Mouse (Mus musculus) brain, embryonic 14.5 days (tissue): ENCODE data around the gene Capn7. TPM values are rescaled to one million over a fixed set of nuclear protein-coding genes. Genes with fewer than 3 reads are reported as not detected.
A peak's percentile ranks its signal among the peaks of the same experiment; 100 is the strongest.

Experiments used
- DNase-seq: peaks from one replicate; pipeline ENCODE4 v3.0.0-alpha.2; 2011; ENCODE audit warnings: low read depth
- CTCF ChIP-seq: fragments of 200-500 bp; IDR thresholded peaks from 2 replicates; pipeline ENCODE4 v1.5.1; 2012; ENCODE audit warnings: inconsistent platforms, mild to moderate bottlenecking, moderate library complexity, borderline replicate concordance; ENCODE audit not compliant: insufficient read depth, insufficient read length; ENCODE audit errors: extremely low read depth
- POLR2A ChIP-seq: fragments of 200-500 bp; IDR thresholded peaks from 2 replicates; pipeline ENCODE4 v1.6.1; 2012; ENCODE audit warnings: mild to moderate bottlenecking, inconsistent platforms, borderline replicate concordance; ENCODE audit not compliant: poor library complexity, insufficient read depth, insufficient read length, severe bottlenecking; ENCODE audit errors: extremely low read depth
- polyA plus RNA-seq: library from polyadenylated mRNA; depleted of rRNA; stranded (reverse); fragments of >200 nt; gene quantifications from 2 replicates; pipeline ENCODE4 v1.2.3, GENCODE M21; 2012

Capn7 gene
- polyA plus RNA-seq, 1 experiment = 67.7 TPM

DNA sequence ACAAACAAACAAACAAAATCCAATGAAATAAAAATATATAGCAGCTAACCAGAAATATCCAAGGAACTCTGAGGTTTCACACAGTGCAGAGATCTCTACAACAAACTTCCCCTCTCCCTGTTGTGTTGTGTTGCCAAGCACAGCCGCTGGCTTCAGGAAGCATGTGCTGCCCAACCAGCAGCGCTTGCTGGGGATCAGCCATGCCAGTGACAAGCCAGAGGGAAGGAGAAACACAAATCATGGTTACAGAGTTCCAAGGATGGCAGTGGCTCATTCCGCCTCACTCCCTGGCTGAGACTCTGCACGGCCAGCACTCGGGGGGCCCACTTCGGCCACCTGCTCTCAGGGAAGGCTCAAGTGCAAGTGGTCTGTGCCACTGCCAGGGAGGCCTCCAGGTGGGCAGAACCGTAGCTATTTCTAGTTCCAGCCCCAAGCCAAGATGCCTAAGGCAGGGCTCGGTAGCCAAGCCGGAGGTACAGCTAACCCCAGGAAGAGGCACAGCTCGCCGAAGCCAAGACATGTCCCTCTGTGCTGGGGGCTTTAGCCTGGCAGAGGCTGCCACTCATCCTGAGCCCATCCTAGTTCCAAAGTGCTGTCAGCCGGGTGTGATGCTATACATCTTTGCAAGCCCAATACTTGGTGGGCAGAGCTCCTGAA is 69.8 kb downstream of the Capn7 start:
- no peak for DNase-seq
- TF ChIP-seq CTCF = no peak
- TF ChIP-seq POLR2A = no peak

DNA sequence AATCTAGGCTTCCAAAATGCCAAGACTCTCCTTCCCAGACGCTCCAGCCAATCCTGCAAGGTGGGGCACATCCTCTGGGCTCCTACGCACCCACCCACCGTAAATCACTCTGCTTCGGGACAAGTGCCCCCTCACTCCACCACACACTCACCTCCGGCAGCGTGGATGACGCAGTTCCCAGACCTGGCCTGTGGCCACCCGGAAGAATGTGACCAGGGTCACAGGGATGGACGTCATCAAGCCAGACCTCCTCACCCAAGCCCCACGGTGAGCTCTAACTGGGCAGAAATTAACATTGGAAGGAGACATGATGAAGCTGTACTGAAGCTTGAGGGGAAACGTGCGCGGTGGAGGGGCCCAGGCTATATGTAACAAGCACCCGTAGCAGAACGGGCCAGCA is 70.8 kb downstream of the Capn7 start:
- no peak for DNase-seq
- TF ChIP-seq POLR2A (no peak), CTCF (no peak)

DNA sequence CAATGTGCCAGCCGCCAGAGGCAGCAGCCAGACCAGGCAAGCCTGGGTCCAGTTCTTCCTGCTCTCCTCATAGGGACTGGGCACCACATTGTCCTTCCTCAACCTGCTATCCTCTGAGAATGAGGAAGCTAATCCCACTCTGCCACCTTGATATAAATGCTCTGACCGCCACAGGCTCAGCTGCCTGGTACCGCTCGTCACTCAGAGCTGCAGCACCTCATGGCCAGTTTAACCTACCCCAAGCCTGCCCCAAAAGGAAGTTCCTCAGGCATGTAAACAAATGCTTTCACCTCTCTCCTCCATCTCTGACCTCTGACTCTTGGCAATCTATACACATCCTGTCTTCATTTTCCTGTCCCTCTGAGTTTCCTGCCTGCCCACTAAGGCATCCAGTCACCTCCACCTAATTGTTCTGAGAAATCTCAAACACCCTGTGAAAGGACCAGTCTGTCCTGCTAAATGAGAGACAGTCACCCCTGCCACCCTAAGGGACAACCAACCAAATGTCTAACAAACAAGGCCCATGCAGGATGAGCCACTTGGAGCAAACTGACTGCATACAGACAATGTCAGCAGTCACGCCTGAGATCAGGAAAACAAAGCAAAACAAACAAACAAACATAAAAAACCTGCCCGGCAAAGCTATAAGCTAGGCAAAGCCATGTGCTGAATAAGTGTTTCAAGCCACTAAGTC is 71.6 kb downstream of the Capn7 start:
- TF ChIP-seq POLR2A (no peak), CTCF (no peak)

DNA sequence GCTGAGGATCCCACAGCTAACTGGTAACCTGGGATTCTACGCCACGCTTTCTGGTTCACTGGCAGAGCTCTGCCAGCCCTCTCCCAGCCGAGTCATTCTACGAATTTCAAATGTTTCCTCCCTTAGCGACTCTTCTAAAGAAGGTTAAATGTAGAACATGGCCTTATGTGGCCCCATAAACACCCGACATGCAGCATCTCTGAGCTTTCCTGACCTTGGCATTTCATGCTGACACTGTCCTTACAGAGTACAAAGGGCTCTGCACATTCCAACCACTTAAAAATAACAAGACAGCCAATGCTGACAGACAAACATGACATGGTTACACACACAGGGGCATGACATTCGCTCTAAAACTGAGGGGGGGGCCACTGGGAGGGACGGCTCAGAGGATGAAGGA is 72.2 kb downstream of the Capn7 start:
- no peak for DNase-seq
- TF ChIP-seq CTCF (no peak), POLR2A (no peak)

More for the DNA sequence above, 71.6 kb downstream of the Capn7 start:
- no peak for DNase-seq

DNA sequence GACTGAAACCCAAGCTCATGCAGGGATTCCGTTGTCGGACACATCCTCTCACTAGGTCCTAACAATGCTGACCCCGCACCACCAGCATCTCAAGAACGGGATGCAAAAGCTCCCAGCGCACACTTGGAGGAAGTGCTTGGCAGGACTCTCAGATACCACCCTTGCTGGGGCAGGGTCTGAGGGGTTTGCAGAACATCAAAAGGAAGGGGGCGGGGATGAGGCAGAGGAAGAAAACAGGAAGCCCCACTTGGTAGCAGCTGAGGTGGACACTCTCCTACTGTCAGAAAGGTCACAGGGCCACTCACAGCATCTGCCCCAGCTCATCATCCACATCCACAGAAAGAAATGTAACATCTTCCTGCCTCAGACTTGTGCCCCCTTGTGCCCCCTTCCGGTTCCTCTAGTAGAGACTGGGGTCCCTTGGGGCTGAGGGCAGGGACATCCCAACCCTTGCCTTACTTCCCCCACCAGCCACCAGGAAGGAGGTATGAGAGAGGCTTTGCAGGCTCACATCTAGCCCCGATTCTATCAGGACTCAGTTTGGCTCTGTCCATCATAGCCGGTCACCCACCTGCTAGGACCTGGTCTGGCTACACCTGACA is 73.8 kb downstream of the Capn7 start:
- no peak for DNase-seq
- TF ChIP-seq CTCF (no peak), POLR2A (no peak)

DNA sequence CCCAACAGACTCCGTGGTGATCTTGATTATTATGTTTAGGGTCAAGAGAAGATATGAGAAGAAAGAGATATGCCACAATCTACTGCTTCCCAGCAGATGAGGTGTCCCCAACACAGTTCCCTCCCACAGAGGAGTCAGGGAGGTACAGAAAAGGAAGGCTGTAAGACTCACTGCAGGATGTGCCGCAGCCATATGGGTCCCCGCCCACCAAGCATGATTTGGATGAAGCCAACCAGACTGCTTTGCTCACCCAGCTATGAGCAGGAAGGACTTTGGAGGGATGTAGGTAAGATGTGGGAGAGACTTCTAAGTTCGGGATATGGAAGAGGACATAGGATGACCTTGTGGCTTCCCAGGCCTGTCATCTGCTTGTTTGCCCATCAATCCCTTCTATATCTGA is 74.3 kb downstream of the Capn7 start:
- TF ChIP-seq CTCF = no peak
- TF ChIP-seq POLR2A = no peak
- no peak for DNase-seq

DNA sequence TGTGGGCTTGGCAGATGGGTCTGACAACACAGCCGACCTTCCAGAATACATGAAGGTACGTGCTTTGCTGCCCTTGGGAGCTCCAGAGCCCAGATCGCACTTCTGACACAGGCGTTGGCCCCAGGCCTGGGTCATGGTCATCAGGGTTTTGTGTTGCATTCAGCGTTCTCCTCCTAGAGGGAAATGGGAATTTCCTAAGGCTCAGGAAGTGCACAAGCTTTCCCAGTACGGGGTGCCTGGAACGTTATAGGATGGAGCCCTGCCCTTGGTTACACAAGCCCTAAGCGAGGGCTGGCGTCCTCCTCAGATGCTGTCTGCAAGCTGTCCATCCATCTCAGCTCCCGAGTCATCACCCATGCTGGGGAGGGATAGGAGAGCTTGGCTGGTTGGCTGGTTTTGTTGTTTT is 76.2 kb downstream of the Capn7 start:
- TF ChIP-seq CTCF = no peak
- no peak for TF ChIP-seq POLR2A
- DNase-seq = no peak

DNA sequence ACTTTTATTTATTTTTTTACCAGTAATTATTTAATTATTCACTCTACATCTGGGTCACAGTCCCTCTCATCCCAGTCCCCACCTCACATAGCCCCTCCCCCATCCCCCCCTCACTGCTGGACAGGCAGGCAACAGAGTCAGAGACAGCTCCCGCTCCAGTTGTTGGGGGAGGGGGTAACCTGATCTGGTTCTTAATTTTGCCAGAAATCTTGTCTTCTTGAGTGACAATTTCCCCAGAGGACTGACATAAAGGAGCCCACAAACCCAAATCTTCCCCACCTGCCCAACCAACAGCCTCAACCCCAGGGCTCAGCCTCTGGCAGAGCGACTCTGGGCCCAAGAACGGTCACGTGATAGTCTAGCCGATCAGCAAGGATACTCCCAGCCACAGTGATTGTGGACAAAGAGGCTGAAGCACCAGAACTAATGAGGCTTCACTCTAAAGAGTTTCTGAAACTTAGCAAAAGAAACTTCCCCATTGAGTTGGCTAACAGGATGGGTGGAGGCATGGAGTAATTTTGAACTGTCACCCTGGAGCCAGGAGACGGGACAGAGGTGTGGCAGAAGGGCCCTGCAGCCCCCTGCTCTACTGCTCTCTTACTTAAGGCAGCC is 77.1 kb downstream of the Capn7 start:
- TF ChIP-seq CTCF (no peak), POLR2A (no peak)
- DNase-seq = peak; percentile 31

DNA sequence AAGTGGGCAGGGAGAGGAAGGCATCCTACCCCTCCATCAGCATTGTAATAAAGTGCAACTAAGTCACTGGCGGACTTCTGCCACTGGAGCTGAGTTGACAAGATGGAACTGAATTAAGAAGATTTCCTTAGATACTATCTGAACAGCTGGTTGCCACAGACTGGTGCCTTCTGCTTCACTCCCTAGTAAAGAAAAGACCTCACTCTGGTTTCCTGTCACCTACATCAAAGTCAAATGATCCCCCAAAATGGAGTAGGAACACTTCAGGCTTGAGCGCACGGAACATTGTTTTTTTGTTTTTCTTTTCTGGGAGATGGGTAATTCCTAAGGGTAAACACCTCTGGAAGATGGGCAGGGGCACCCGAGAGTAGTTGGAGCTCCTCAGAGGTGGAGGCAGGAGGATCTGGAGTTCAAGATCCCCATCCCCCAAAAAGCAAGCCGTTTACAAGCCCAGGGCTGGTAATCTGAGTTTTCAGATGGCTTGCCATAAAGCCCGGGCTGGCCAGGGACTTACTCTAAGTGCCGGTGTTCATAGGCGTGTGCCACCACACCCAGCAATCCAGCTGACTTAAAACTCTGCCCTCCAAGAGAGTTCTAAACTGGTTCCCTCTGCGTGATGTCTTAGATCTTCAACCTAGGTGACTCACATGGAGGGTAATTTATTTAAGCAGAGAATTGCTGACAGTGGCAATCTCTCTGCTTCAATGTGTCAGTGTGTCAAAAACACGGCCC is 78.0 kb downstream of the Capn7 start:
- no peak for DNase-seq
- TF ChIP-seq POLR2A (no peak), CTCF (no peak)

DNA sequence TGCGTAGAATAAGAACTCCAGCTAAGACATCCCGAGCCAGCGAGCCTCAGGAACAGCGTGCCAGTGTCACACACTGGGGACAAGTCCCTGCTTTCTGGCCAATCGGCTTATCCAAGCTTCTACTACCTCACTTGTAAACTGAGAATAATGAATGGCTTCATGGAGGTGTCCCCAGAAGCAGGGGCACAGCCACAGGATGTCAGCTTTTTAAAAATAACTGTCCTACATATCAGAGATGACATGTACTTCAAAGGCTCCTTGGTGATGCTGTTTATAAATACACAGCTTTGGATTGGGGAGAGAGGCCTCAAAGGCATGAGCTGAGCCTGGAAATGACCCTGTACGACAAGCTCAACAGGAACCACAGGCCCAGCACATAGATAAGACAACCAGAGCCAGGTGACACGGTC is 78.5 kb downstream of the Capn7 start:
- DNase-seq = no peak
- no peak for TF ChIP-seq POLR2A
- no peak for TF ChIP-seq CTCF

DNA sequence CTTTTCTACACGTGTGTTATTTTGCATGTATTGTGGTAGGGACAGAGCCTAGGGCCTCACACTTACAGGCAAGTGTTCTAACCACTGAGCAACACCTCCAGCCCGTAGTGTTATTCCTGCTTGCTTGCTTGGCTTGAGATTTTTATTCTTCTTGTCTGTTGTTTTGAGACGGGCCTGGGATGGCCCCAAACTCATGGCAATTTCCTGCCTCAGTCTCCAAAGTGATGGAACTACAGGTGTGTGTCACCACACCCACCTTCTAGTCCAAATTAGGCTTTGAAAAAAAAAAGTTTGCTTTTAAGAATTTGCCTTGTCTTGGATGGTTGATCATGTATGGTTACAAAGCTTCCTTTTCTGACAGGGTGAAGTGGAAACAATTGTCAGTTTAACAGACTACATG is 80.0 kb downstream of the Capn7 start:
- TF ChIP-seq CTCF (no peak), POLR2A (no peak)
- DNase-seq = no peak
